Mouse (Mus musculus) neural tube, embryonic 10.5 days (tissue): ENCODE results near the gene Pitpnm2.
A peak's percentile ranks its signal among the peaks of the same experiment; 100 is the strongest.

Experiments
- DNase-seq: peaks from one replicate; pipeline ENCODE4 v3.0.0-alpha.2; 2017; ENCODE audit warnings: low spot score; ENCODE audit errors: extremely low spot score

The Pitpnm2 gene

GRCm38 (mm10) chr5:124149028-124149427, 100.5 kb downstream of the Pitpnm2 start:
- DNase-seq, result no peak

- DNase-seq, result no peak
Observed at GRCm38 (mm10) chr5:124138066-124138465, 111.5 kb downstream of the Pitpnm2 start.

GRCm38 (mm10) chr5:124134261-124134660, 115.3 kb downstream of the Pitpnm2 start:
- DNase-seq, result no peak

GRCm38 (mm10) chr5:124125093-124125492, 124.5 kb downstream of the Pitpnm2 start:
- no peak for DNase-seq

- no peak for DNase-seq
Observed at GRCm38 (mm10) chr5:124122357-124122756, 127.2 kb downstream of the Pitpnm2 start.

- DNase-seq, result no peak
Observed at GRCm38 (mm10) chr5:124119204-124119603, 130.4 kb downstream of the Pitpnm2 start.

GRCm38 (mm10) chr5:124115990-124116845, 133.3 kb downstream of the Pitpnm2 start, which contains the start of gene Arl6ip4:
Gene Arl6ip4, plus strand, starts transcription at chr5:124116089.
- DNase-seq, result peak; percentile 81

- DNase-seq, result no peak
Observed at GRCm38 (mm10) chr5:124115531-124115930, 134.0 kb downstream of the Pitpnm2 start.

- no peak for DNase-seq
Observed at GRCm38 (mm10) chr5:124114276-124115025, 135.1 kb downstream of the Pitpnm2 start.

GRCm38 (mm10) chr5:124113030-124113429, 136.5 kb downstream of the Pitpnm2 start:
- peak; percentile 39 for DNase-seq

GRCm38 (mm10) chr5:124112531-124112930, 137.0 kb downstream of the Pitpnm2 start:
- no peak for DNase-seq

GRCm38 (mm10) chr5:124111742-124112497, 137.6 kb downstream of the Pitpnm2 start, which contains the start of gene Ogfod2:
Gene Ogfod2, plus strand, starts transcription at chr5:124112297.
- peak; percentile 98 for DNase-seq

GRCm38 (mm10) chr5:124111077-124111741, 138.4 kb downstream of the Pitpnm2 start:
- peak; percentile 59 for DNase-seq

GRCm38 (mm10) chr5:124103552-124103951, 146.0 kb downstream of the Pitpnm2 start:
- no peak for DNase-seq

- no peak for DNase-seq
Observed at GRCm38 (mm10) chr5:124103020-124103419, 146.5 kb downstream of the Pitpnm2 start.

GRCm38 (mm10) chr5:124102326-124102725, 147.2 kb downstream of the Pitpnm2 start:
- DNase-seq, result no peak

- no peak for DNase-seq
Observed at GRCm38 (mm10) chr5:124100128-124101044, 149.2 kb downstream of the Pitpnm2 start.

- no peak for DNase-seq
Observed at GRCm38 (mm10) chr5:124098923-124099322, 150.6 kb downstream of the Pitpnm2 start.

- DNase-seq, result peak; percentile 88
Observed at GRCm38 (mm10) chr5:124095596-124096232, 153.8 kb downstream of the Pitpnm2 start, which contains the start of gene Abcb9. Gene Abcb9, minus strand, starts transcription at chr5:124095798.
